Mouse (Mus musculus): Measurements from ENCODE around the gene Daglb. TPM values are rescaled to one million over a fixed set of nuclear protein-coding genes. Genes with fewer than 3 reads are reported as not detected.

Gene Daglb
- polyA plus RNA-seq (2015; fragmentation: Illumina TruSeq; extraction: RNeasy Lipid Tissue Mini Kit (QIAGEN cat#74804); ENCODE audit: insufficient read depth, low replicate concordance), result 10.4 TPM

GRCm38 (mm10) chr5:143464100-143464756 is at the start of gene Daglb:
Gene Daglb (plus strand): TSS chr5:143464584.

GRCm38 (mm10) chr5:143527486-143528307 is 63.3 kb downstream of the Daglb start, which contains the start of gene Rac1:
Gene Rac1 (minus strand): TSS chr5:143528036.

Other genes starting within 250 kb of the Daglb start
- not detected for gene Spdye4a, start 237.7 kb upstream of the Daglb start, polyA plus RNA-seq (2015; fragmentation: Illumina TruSeq; extraction: RNeasy Lipid Tissue Mini Kit (QIAGEN cat#74804); ENCODE audit: insufficient read depth, low replicate concordance)
- 25.4 TPM for gene Zfp12, start 229.4 kb upstream of the Daglb start, polyA plus RNA-seq (2015; fragmentation: Illumina TruSeq; extraction: RNeasy Lipid Tissue Mini Kit (QIAGEN cat#74804); ENCODE audit: insufficient read depth, low replicate concordance)
- gene Zfp316, start 194.6 kb upstream of the Daglb start, polyA plus RNA-seq (2015; fragmentation: Illumina TruSeq; extraction: RNeasy Lipid Tissue Mini Kit (QIAGEN cat#74804); ENCODE audit: insufficient read depth, low replicate concordance), result 1.4 TPM
- gene Zfp853, start 171.0 kb upstream of the Daglb start, polyA plus RNA-seq (2015; fragmentation: Illumina TruSeq; extraction: RNeasy Lipid Tissue Mini Kit (QIAGEN cat#74804); ENCODE audit: insufficient read depth, low replicate concordance), result 0.12 TPM
- 8.1 TPM for gene E130309D02Rik, start 149.2 kb upstream of the Daglb start, polyA plus RNA-seq (2015; fragmentation: Illumina TruSeq; extraction: RNeasy Lipid Tissue Mini Kit (QIAGEN cat#74804); ENCODE audit: insufficient read depth, low replicate concordance)
- 35.6 TPM for gene Zdhhc4, start 135.3 kb upstream of the Daglb start, polyA plus RNA-seq (2015; fragmentation: Illumina TruSeq; extraction: RNeasy Lipid Tissue Mini Kit (QIAGEN cat#74804); ENCODE audit: insufficient read depth, low replicate concordance)
- gene Grid2ip, start 107.2 kb upstream of the Daglb start, polyA plus RNA-seq (2015; fragmentation: Illumina TruSeq; extraction: RNeasy Lipid Tissue Mini Kit (QIAGEN cat#74804); ENCODE audit: insufficient read depth, low replicate concordance), result not detected
- 35.0 TPM for gene Kdelr2, start 60.7 kb upstream of the Daglb start, polyA plus RNA-seq (2015; fragmentation: Illumina TruSeq; extraction: RNeasy Lipid Tissue Mini Kit (QIAGEN cat#74804); ENCODE audit: insufficient read depth, low replicate concordance)
- gene Rac1, start 63.5 kb downstream of the Daglb start, polyA plus RNA-seq (2015; fragmentation: Illumina TruSeq; extraction: RNeasy Lipid Tissue Mini Kit (QIAGEN cat#74804); ENCODE audit: insufficient read depth, low replicate concordance), result 534 TPM
- 19.7 TPM for gene Cyth3, start 157.9 kb downstream of the Daglb start, polyA plus RNA-seq (2015; fragmentation: Illumina TruSeq; extraction: RNeasy Lipid Tissue Mini Kit (QIAGEN cat#74804); ENCODE audit: insufficient read depth, low replicate concordance)

Measured in spleen, adult 10 weeks (tissue).